Mouse (Mus musculus) heart, adult 11 months (tissue): Measurements from ENCODE around the gene Neurl4.

Experiments
- DNase-seq: peaks from one replicate; pipeline ENCODE4 v3.0.0; 2022

The Neurl4 gene

DNA sequence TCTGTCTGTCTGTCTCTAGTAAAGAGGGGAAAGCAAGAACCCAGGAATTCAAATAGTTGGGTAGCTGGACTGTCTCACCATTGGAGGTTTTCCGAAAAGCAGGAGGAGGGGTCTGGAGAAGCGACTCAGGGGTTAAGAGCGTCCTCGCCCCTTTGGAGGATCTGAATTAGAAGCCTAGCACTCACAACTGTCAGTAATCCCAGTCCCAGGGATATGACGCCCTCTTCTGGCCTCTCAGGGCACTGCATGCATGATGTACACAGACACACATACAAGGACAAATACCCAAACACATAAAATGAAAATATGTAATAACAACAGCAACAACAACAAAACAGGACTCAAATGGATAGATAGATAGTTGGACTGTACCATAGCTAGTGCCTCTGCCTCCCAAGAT is 59.7 kb downstream of the Neurl4 start:
- no peak for DNase-seq

- DNase-seq, result no peak
Observed at GRCm38 (mm10) chr11:69961841-69962240, 61.0 kb downstream of the Neurl4 start.
